Mouse (Mus musculus) heart, adult 2 months (tissue): ENCODE measurements around the gene Gm20532.

Experiments
- CTCF ChIP-seq: fragments of 200-600 bp; IDR thresholded peaks from 2 replicates; pipeline ENCODE4 v1.8.1; 2022; ENCODE audit warnings: antibody characterized with exemption, mild to moderate bottlenecking, moderate library complexity
- EP300 ChIP-seq: fragments of 200-500 bp; IDR thresholded peaks from 2 replicates; pipeline ENCODE4 v1.6.1; 2011; ENCODE audit warnings: low read depth, low read length, control low read depth; ENCODE audit not compliant: insufficient read depth
- POLR2A ChIP-seq: fragments of 200-500 bp; IDR thresholded peaks from 2 replicates; pipeline ENCODE4 v1.6.1; 2011; ENCODE audit warnings: mild to moderate bottlenecking, low read depth, low read length, control low read depth; ENCODE audit not compliant: insufficient read depth

GRCm38 (mm10) chr2:26573396-26573795, 13.0 kb upstream of the Gm20532 start:
- no peak for TF ChIP-seq CTCF
- peak; percentile 68 for TF ChIP-seq POLR2A
- TF ChIP-seq EP300 = peak; percentile 75; the same call in 1 of the 2 replicates
